Mouse (Mus musculus): ENCODE results near the gene Rdh7. TPM values are rescaled to one million over a fixed set of nuclear protein-coding genes. Genes with fewer than 3 reads are reported as not detected.
"Not testable (repeated sequence)": the region's sequence is repeated elsewhere in the genome, so short reads cannot be mapped to it uniquely, and the experiment has no call there.

Rdh7 gene
- polyA plus RNA-seq, 1 experiment from 2014 or later = not detected

DNA sequence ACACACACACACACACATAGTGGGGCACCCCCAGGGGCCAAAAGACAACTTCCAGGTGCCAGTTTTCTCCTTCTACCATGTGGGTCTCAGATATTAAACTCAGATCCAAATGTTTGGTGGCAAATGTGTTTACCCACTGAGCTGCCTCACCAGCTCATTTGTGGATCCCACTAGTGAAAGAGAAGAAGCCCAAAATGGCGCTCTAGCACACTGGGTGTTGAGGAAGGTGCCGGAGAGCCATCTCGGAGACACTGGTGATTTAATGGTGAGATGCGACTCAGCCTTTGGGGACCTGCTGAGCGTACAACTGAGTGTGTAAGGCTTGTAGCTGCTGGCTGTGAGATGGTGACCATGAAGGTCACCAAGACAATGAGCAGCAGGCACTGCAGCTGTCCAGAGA is 29.0 kb upstream of the Rdh7 start:
- Histone ChIP-seq H3K9ac (replicated peaks; ENCODE audit: low read depth, low read length) (no peak overlapping the region), H3K27ac (ENCODE audit: low read length) (no peak overlapping the region), H3K4me3 (replicated peaks; ENCODE audit: low read length) (no peak overlapping the region), H3K4me2 (ENCODE audit: low read length) (no peak overlapping the region), H3K36me3 (ENCODE audit: control insufficient read depth, insufficient read depth) (no peaks in the 10 kb centered on the region), H3K9me3 (ENCODE audit: control insufficient read depth, low read length) (no peaks in the 10 kb centered on the region), H3K4me1 (replicated peaks; ENCODE audit: control insufficient read depth, insufficient read depth, low read length) (no peaks in the 10 kb centered on the region), H3K27me3 (replicated peaks; ENCODE audit: control insufficient read depth, insufficient read depth, low read length) (no peaks in the 10 kb centered on the region)
- 92% methylated on average over 5 of the region's 5 CpGs for WGBS
- no peak for ATAC-seq

DNA sequence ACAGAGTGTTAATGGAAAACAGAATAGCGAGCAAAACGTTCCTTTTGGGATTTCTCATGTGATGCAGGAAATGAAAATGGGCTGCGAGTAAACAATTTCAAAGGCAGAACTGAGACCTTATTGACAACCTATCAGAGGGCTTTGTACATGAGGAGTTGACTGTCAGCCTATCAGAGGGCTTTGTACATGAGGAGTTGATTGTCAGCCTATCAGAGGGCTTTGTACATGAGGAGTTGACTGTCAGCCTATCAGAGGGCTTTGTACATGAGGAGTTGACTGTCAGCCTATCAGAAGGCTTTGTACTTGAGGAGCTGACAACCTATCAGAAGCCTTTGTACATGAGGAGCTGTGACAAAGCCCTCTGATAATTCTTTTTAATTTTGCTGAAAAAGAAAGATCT is 28.6 kb upstream of the Rdh7 start:
- ATAC-seq = not testable (repeated sequence)

DNA sequence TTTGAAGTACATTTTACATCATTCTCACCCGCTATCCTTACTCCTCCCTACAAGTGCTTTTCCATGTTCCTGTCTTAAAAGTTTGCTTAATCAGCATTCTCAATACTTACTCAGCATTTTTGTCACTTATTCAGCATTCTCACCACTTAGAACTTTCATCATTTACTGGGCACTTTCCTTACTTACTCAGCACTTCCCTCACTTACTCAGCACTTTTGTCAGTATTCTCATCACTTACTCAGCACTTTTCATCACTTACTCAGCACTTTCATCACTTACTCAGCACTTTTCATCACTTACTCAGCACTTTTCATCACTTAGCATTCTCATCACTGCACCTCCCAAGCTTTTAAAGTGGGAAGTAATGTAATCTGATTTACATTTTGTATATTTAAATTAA is 27.0 kb upstream of the Rdh7 start:
- 98% methylated on average over 1 of the region's 1 CpGs for WGBS
- H3K9me3 ChIP-seq (ENCODE audit: control insufficient read depth, low read length) = no peaks in the 10 kb centered on the region
- H3K27me3 ChIP-seq (replicated peaks; ENCODE audit: control insufficient read depth, insufficient read depth, low read length) = no peaks in the 10 kb centered on the region
- H3K4me1 ChIP-seq (replicated peaks; ENCODE audit: control insufficient read depth, insufficient read depth, low read length) = no peaks in the 10 kb centered on the region
- no peak overlapping the region for H3K4me2 ChIP-seq (ENCODE audit: low read length)
- no peak for ATAC-seq
- H3K9ac ChIP-seq (replicated peaks; ENCODE audit: low read depth, low read length) = no peak overlapping the region
- no peak overlapping the region for H3K27ac ChIP-seq (ENCODE audit: low read length)
- no peaks in the 10 kb centered on the region for H3K36me3 ChIP-seq (ENCODE audit: control insufficient read depth, insufficient read depth)
- H3K4me3 ChIP-seq (replicated peaks; ENCODE audit: low read length) = no peak overlapping the region

More for the DNA sequence above, 28.6 kb upstream of the Rdh7 start:
- not testable (repeated sequence) for H3K27ac ChIP-seq (ENCODE audit: low read length); H3K4me3 ChIP-seq (replicated peaks; ENCODE audit: low read length); H3K9ac ChIP-seq (replicated peaks; ENCODE audit: low read depth, low read length); H3K4me1 ChIP-seq (replicated peaks; ENCODE audit: control insufficient read depth, insufficient read depth, low read length); H3K9me3 ChIP-seq (ENCODE audit: control insufficient read depth, low read length); H3K36me3 ChIP-seq (ENCODE audit: control insufficient read depth, insufficient read depth); H3K4me2 ChIP-seq (ENCODE audit: low read length); H3K27me3 ChIP-seq (replicated peaks; ENCODE audit: control insufficient read depth, insufficient read depth, low read length)
- WGBS = 84% methylated on average over 3 of the region's 3 CpGs

DNA sequence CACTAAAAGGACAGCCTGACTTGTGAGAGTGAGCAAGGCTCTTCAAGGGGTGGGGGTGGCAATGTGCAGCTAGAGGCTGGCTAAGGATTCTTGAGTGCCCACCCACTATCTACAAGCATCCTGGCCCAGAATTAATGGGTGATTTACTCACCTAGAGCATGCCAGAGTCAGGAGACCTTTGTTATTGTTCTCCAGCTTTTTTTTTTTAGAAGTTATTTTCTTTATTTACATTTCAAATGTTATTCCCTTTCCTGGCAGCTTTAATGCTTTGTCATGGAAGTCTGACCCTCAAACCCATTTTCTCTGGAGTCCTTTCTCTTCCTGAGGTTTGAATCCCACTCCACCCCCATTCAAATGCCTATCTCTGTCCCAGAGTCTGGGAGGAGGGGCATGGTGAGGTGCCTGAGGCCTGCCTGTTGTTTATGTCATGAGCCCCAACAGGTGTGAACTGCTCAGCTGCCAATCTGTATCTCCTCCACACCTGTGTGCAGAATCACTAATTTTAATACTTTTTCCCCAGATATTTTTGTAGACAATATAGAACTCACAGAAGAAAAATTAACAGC is 18.9 kb upstream of the Rdh7 start:
- Histone ChIP-seq H3K27me3 (replicated peaks; ENCODE audit: control insufficient read depth, insufficient read depth, low read length) (no peaks in the 10 kb centered on the region), H3K4me1 (replicated peaks; ENCODE audit: control insufficient read depth, insufficient read depth, low read length) (no peaks in the 10 kb centered on the region), H3K4me3 (replicated peaks; ENCODE audit: low read length) (no peak overlapping the region), H3K9ac (replicated peaks; ENCODE audit: low read depth, low read length) (no peak overlapping the region), H3K9me3 (ENCODE audit: control insufficient read depth, low read length) (no peaks in the 10 kb centered on the region), H3K27ac (ENCODE audit: low read length) (no peak overlapping the region), H3K36me3 (ENCODE audit: control insufficient read depth, insufficient read depth) (no peaks in the 10 kb centered on the region), H3K4me2 (ENCODE audit: low read length) (no peak overlapping the region)
- no peak for ATAC-seq

DNA sequence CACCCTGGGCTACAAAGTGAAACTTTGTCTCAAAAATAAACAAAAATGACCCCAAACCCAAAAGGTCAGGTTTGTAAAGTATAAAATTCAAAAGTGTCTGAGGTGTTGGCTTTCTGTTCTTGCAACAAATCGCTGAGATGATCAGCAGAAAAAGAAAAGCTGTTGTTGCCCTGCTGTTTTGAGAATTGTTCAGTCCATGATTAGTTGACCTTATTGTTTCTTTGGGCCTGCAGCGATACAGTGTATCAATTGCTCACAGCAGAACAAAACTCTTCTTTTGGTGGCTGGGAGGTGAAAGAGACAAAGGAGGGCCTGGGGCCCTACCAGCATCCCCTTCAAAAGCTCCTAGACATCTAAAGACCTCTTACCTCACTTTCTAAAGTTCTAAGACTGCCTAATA is 17.5 kb upstream of the Rdh7 start:
- 67% methylated on average over 2 of the region's 2 CpGs for WGBS
- H3K4me3 ChIP-seq (replicated peaks; ENCODE audit: low read length) = no peak overlapping the region
- no peaks in the 10 kb centered on the region for H3K36me3 ChIP-seq (ENCODE audit: control insufficient read depth, insufficient read depth)
- H3K9me3 ChIP-seq (ENCODE audit: control insufficient read depth, low read length) = no peaks in the 10 kb centered on the region
- no peaks in the 10 kb centered on the region for H3K4me1 ChIP-seq (replicated peaks; ENCODE audit: control insufficient read depth, insufficient read depth, low read length)
- no peak for ATAC-seq
- no peak overlapping the region for H3K9ac ChIP-seq (replicated peaks; ENCODE audit: low read depth, low read length)
- no peak overlapping the region for H3K4me2 ChIP-seq (ENCODE audit: low read length)
- H3K27ac ChIP-seq (ENCODE audit: low read length) = no peak overlapping the region
- no peaks in the 10 kb centered on the region for H3K27me3 ChIP-seq (replicated peaks; ENCODE audit: control insufficient read depth, insufficient read depth, low read length)

DNA sequence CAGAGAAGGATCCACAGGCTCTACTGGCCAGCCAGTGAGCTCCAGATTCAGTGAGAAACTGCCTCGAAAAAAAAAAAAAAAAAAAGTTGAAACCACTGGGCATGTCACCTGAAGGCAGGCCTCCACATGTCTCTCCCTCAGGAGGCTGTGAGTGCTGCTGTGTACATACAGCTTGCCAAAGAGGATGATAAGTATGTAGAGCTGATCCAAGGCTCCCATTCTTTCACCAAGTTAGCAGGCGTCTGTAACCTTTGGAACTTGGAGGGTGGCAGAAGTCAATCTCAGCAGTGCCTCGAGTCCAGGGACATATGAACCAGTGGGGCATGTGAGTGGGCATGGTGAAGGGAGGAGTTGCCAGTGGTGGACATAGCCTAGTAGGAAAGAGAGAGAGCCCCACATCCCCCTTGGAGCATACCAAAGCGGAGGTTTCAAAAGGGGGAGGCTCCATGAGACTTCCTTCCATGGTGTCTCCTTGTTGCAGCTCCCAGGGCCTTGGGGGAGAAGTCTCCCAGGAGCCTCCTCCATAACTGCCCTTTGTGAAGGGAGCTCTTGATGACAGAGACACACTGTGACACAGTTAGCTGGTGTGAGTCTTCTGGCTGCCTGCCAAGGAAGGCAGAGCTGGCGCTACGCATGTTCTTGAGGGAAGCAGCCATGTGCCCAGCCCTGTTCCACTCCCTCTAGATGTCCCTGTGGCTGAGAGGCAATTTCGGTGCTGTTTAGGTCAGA is 16.3 kb upstream of the Rdh7 start:
- Histone ChIP-seq H3K4me1 (replicated peaks; ENCODE audit: control insufficient read depth, insufficient read depth, low read length) (no peaks in the 10 kb centered on the region), H3K27me3 (replicated peaks; ENCODE audit: control insufficient read depth, insufficient read depth, low read length) (no peaks in the 10 kb centered on the region), H3K36me3 (ENCODE audit: control insufficient read depth, insufficient read depth) (no peaks in the 10 kb centered on the region), H3K4me2 (ENCODE audit: low read length) (no peak overlapping the region), H3K9ac (replicated peaks; ENCODE audit: low read depth, low read length) (no peak overlapping the region), H3K9me3 (ENCODE audit: control insufficient read depth, low read length) (no peaks in the 10 kb centered on the region), H3K27ac (ENCODE audit: low read length) (no peak overlapping the region), H3K4me3 (replicated peaks; ENCODE audit: low read length) (no peak overlapping the region)
- no peak for ATAC-seq
- WGBS = 59% methylated on average over 7 of the region's 7 CpGs

DNA sequence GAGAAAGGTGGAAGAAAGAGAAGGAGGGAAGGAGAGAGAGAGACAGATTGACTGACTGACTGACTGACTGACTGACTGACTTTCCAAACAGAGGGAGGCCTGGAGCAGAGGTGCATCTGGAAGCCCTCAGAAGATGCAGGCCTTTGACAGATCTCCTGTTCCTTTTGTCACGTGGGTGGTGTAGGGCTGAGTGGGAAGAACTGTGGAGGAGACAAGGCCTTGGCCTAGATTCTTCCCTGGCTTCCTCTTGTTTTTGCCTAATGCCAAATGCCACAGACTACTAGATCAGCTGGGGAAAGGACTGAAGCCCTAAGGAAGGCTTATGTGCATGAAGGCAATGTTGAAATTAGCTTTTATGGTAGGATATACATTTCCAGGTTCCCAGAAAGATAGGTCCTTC is 14.5 kb upstream of the Rdh7 start:
- Histone ChIP-seq H3K27me3 (replicated peaks; ENCODE audit: control insufficient read depth, insufficient read depth, low read length) (no peaks in the 10 kb centered on the region), H3K9ac (replicated peaks; ENCODE audit: low read depth, low read length) (no peak overlapping the region), H3K4me3 (replicated peaks; ENCODE audit: low read length) (no peak overlapping the region), H3K4me2 (ENCODE audit: low read length) (no peak overlapping the region), H3K9me3 (ENCODE audit: control insufficient read depth, low read length) (no peaks in the 10 kb centered on the region), H3K36me3 (ENCODE audit: control insufficient read depth, insufficient read depth) (no peaks in the 10 kb centered on the region), H3K4me1 (replicated peaks; ENCODE audit: control insufficient read depth, insufficient read depth, low read length) (no peaks in the 10 kb centered on the region), H3K27ac (ENCODE audit: low read length) (no peak overlapping the region)
- WGBS = 62% methylated on average over 1 of the region's 1 CpGs
- no peak for ATAC-seq

DNA sequence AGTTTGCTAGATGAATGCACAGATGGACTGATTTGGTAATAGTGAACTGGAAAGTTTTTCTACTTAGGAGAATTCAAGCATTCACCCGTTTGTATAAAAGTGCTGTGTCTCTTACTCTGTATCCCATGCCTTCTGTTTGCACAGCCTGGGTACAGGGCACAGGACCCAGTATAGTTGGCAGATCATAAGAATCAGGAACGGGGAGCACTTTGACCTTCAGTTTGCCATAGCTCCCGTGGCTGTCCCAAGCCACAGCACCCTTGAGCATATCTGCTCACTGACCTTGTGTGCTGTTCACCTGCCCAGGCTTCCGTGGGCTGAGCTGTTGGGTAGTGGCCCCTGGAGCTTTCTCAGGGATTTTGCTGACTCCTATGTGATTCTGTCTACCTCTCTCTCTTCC is 13.1 kb upstream of the Rdh7 start:
- Histone ChIP-seq H3K9ac (replicated peaks; ENCODE audit: low read depth, low read length) (no peak overlapping the region), H3K4me2 (ENCODE audit: low read length) (no peak overlapping the region), H3K4me1 (replicated peaks; ENCODE audit: control insufficient read depth, insufficient read depth, low read length) (no peaks in the 10 kb centered on the region), H3K4me3 (replicated peaks; ENCODE audit: low read length) (no peak overlapping the region), H3K36me3 (ENCODE audit: control insufficient read depth, insufficient read depth) (no peaks in the 10 kb centered on the region), H3K27me3 (replicated peaks; ENCODE audit: control insufficient read depth, insufficient read depth, low read length) (no peaks in the 10 kb centered on the region), H3K27ac (ENCODE audit: low read length) (no peak overlapping the region), H3K9me3 (ENCODE audit: control insufficient read depth, low read length) (no peaks in the 10 kb centered on the region)
- no peak for ATAC-seq
- 90% methylated on average over 4 of the region's 4 CpGs for WGBS

DNA sequence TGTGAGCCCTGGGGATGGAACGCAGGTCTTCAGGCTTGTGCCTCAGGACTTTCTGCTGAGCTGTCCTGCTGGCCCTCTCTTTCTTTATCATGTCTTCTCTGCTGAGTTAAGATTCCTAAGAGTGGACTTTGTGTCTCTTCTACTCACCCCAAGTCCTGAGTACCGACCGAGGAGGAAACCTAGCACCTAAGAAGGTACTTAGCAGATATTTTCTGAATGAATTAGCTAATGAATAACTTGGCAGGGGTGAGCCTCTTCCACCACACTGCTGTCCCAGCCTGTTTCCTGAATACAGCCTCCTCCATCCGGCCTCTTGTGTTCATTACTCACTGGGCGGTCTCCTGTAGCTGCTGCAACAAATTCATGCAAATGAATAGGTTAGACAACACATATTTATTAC is 11.2 kb upstream of the Rdh7 start:
- Histone ChIP-seq H3K36me3 (ENCODE audit: control insufficient read depth, insufficient read depth) (no peaks in the 10 kb centered on the region), H3K9me3 (ENCODE audit: control insufficient read depth, low read length) (no peaks in the 10 kb centered on the region), H3K4me1 (replicated peaks; ENCODE audit: control insufficient read depth, insufficient read depth, low read length) (no peaks in the 10 kb centered on the region), H3K4me3 (replicated peaks; ENCODE audit: low read length) (no peak overlapping the region), H3K27ac (ENCODE audit: low read length) (no peak overlapping the region), H3K4me2 (ENCODE audit: low read length) (no peak overlapping the region), H3K9ac (replicated peaks; ENCODE audit: low read depth, low read length) (no peak overlapping the region), H3K27me3 (replicated peaks; ENCODE audit: control insufficient read depth, insufficient read depth, low read length) (no peaks in the 10 kb centered on the region)
- no peak for ATAC-seq
- 69% methylated on average over 5 of the region's 5 CpGs for WGBS

DNA sequence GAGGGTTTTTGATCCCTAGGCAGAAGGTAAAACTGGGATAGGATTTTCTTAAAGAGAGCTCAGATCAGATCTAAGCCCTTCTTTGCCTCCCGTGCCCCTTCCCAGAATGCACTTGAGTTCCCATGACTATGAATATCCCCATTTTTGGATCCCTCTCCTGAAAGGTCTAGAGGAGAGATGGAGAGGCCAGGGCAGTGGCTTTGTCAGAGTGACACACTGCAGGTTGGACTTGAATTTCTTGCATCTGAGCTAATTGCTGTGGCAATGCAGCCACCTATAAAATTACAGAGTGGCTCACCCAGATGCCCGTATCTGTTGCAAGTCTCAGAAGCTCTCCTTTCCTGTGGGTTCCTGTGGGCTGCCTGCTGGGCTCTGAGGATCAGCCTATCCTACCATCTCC is 9.6 kb upstream of the Rdh7 start, which contains the start of gene Sdr9c7:
Sdr9c7 (plus strand) TSS at position 301 of the 400 bp plus-strand sequence.
- Histone ChIP-seq H3K4me3 (replicated peaks; ENCODE audit: low read length) (no peak within 1 kb of the TSS), H3K9ac (replicated peaks; ENCODE audit: low read depth, low read length) (no peak within 1 kb of the TSS), H3K4me1 (replicated peaks; ENCODE audit: control insufficient read depth, insufficient read depth, low read length) (no peaks in the 10 kb centered on the region), H3K36me3 (ENCODE audit: control insufficient read depth, insufficient read depth) (no peaks in the 10 kb centered on the region), H3K27me3 (replicated peaks; ENCODE audit: control insufficient read depth, insufficient read depth, low read length) (no peaks in the 10 kb centered on the region), H3K4me2 (ENCODE audit: low read length) (no peak within 1 kb of the TSS), H3K9me3 (ENCODE audit: control insufficient read depth, low read length) (no peaks in the 10 kb centered on the region), H3K27ac (ENCODE audit: low read length) (no peak within 1 kb of the TSS)
- 77% methylated on average over 2 of the region's 2 CpGs for WGBS
- ATAC-seq = no peak
